Mouse (Mus musculus) embryonic facial prominence, embryonic 11.5 days (tissue): ENCODE measurements at regions not wholly inside any gene's neighbourhood (a gene's known extent, or its start where the extent isn't known, plus 50 kb on each side); places are given as distances from the start of the nearest gene placed in this dataset.

Source experiments
- ATAC-seq: fragments of 200-750 bp; cut with Nextera tagmentation; replicated peaks from 2 replicates; pipeline ENCODE4 v1.8.0; 2017; ENCODE audit warnings: low read depth; ENCODE audit not compliant: insufficient number of reproducible peaks, low FRiP score, low TSS enrichment
- DNase-seq: peaks from one replicate; pipeline ENCODE4 v3.0.0-alpha.2; 2015; ENCODE audit warnings: low spot score
- H3K27ac ChIP-seq: fragments of 300-500 bp; sonication (generic); replicated peaks from 2 replicates; pipeline ENCODE4 v1.5.1; 2014; ENCODE audit warnings: mild to moderate bottlenecking, low read depth, low read length, control low read depth
- H3K27me3 ChIP-seq: fragments of 300-500 bp; sonication (generic); 2 replicates; pipeline ENCODE4 v1.6.1; 2014; ENCODE audit warnings: mild to moderate bottlenecking, low read length, moderate library complexity, mixed read lengths; ENCODE audit not compliant: control insufficient read depth, insufficient read depth
- H3K36me3 ChIP-seq: fragments of 300-500 bp; sonication (generic); replicated peaks from 2 replicates; pipeline ENCODE4 v1.6.1; 2014; ENCODE audit warnings: low read depth, mild to moderate bottlenecking, low read length, moderate library complexity, mixed read lengths; ENCODE audit not compliant: control insufficient read depth, insufficient read depth
- H3K4me1 ChIP-seq: fragments of 300-500 bp; sonication (generic); 2 replicates; pipeline ENCODE4 v1.6.1; 2014; ENCODE audit warnings: low read length, mixed read lengths; ENCODE audit not compliant: control insufficient read depth, insufficient read depth
- H3K4me2 ChIP-seq: fragments of 300-500 bp; sonication (generic); 2 replicates; pipeline ENCODE4 v1.6.1; 2014; ENCODE audit warnings: low read depth, mild to moderate bottlenecking, control low read depth, low read length, moderate library complexity
- H3K4me3 ChIP-seq: fragments of 300-500 bp; sonication (generic); 2 replicates; pipeline ENCODE4 v1.5.1; 2014; ENCODE audit warnings: low read depth, low read length, control low read depth
- H3K9ac ChIP-seq: fragments of 300-500 bp; sonication (generic); replicated peaks from 2 replicates; pipeline ENCODE4 v1.6.1; 2014; ENCODE audit warnings: mild to moderate bottlenecking, control low read depth, low read length
- H3K9me3 ChIP-seq: fragments of 300-500 bp; sonication (generic); replicated peaks from 2 replicates; pipeline ENCODE4 v1.6.1; 2016; ENCODE audit warnings: mild to moderate bottlenecking, low read length, inconsistent platforms, mixed read lengths; ENCODE audit not compliant: control insufficient read depth
- WGBS: fragments of 180-500 bp; shearing (Covaris S2); extraction: QIAGEN DNeasy Blood & Tissue Kit; methylation state at CpG from one replicate; pipeline ENCODE4 v1.1.7; 2014; 5-methylcytosine and 5-hydroxymethylcytosine counted together

DNA sequence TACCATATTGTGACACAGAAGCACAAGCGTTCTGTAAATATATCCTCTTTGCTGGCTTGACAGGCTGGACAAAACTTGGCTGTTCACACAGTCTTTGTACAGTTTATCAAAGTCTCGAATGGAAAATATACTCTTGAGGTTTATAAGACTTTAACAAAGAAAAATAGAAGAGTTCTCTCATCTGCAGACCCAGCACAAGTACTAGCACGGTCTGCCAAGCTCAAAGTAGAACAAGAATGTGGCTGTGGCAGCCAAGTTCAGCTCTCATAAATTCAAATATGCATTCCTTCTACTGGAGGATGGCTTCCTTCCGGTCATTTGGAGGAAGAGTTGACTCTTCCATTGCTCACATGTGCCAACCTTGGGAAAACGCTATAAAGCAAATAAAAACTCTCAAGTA, 151.2 kb upstream of the Pik3r1 start:
- WGBS: 90% methylated on average over 5 of the region's 5 CpGs
- Histone ChIP-seq H3K9me3 (no peaks in the 10 kb centered on the region), H3K4me3 (no peak overlapping the region), H3K4me2 (no peak overlapping the region), H3K27ac (no peak overlapping the region), H3K9ac (no peak overlapping the region), H3K4me1 (no peaks in the 10 kb centered on the region), H3K36me3 (no peaks in the 10 kb centered on the region), H3K27me3 (no peaks in the 10 kb centered on the region)
- ATAC-seq: no peak
- no peak for DNase-seq

DNA sequence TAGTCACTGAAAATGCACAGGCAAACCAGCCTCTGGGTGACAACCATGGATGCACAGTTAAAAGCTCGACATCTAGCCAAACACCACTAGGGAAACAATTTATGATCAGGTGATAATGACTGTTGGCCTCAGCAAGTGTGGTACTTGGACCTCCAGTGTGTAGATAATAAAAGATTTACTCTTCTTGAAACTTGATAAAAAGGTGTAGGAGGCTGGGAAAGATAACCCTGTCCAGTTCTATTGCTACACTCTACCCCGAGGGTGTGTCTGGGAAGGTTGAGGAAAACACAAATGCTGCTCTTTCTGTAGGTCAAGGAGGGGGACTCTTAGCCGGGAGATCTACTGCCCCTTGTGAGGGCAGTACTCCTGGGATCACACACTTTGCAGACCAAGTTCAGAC, 152.4 kb upstream of the Pik3r1 start:
- Histone ChIP-seq H3K4me3 (no peak overlapping the region), H3K27me3 (no peaks in the 10 kb centered on the region), H3K36me3 (no peaks in the 10 kb centered on the region), H3K9me3 (no peaks in the 10 kb centered on the region), H3K27ac (no peak overlapping the region), H3K4me1 (no peaks in the 10 kb centered on the region), H3K9ac (no peak overlapping the region), H3K4me2 (no peak overlapping the region)
- whole genome bisulfite sequencing: 81% methylated on average over 3 of the region's 3 CpGs
- no peak for DNase-seq
- ATAC-seq: no peak

DNA sequence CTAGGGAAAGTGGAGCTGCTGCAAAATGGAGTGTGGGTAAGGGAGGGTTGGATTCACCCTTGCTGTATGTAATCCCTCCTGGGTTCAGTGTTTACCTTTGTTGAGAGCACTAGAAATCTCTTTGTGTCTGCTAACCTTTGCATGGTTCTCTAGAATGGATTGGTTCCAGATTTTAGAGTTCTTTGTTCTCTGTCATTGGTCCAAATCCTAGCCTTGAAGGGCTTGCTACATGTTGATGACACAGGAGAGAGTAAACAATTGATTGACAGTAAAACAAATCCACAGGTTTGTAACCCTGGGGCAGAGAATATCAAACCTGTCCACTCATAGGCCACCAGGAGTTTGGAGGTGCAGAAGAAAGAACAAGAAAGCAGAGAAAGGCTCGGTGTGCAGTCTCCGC, 156.6 kb upstream of the Pik3r1 start:
- Histone ChIP-seq H3K27ac (no peak overlapping the region), H3K9ac (no peak overlapping the region), H3K4me3 (no peak overlapping the region), H3K9me3 (no peaks in the 10 kb centered on the region), H3K36me3 (no peaks in the 10 kb centered on the region), H3K27me3 (no peaks in the 10 kb centered on the region), H3K4me2 (no peak overlapping the region), H3K4me1 (no peaks in the 10 kb centered on the region)
- no peak for DNase-seq
- 95% methylated on average over 2 of the region's 2 CpGs for WGBS
- no peak for ATAC-seq

DNA sequence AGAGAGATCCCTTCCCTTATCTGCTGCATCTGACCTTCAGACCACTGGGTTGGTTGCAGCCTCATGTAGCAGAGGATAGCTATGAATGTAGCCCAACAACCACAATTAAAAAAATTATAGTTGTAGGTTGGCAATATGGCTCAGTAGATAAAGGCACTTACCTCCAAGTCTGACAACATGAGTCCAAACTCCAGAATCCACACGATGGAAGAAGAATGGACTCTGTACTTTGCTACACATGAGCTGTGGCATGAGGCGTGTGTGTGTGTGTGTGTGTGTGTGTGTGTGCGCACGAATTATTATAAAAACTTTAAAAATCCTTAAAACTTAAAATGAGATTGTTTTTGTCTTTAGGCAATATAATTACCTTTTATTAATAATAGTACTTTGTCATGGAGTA, 163.2 kb upstream of the Pik3r1 start:
- Histone ChIP-seq H3K4me1 (no peaks in the 10 kb centered on the region), H3K36me3 (no peaks in the 10 kb centered on the region), H3K27me3 (no peaks in the 10 kb centered on the region), H3K4me2 (no peak overlapping the region), H3K4me3 (no peak overlapping the region), H3K27ac (no peak overlapping the region), H3K9ac (no peak overlapping the region), H3K9me3 (no peaks in the 10 kb centered on the region)
- DNase-seq: no peak
- WGBS: 94% methylated on average over 4 of the region's 4 CpGs
- no peak for ATAC-seq

DNA sequence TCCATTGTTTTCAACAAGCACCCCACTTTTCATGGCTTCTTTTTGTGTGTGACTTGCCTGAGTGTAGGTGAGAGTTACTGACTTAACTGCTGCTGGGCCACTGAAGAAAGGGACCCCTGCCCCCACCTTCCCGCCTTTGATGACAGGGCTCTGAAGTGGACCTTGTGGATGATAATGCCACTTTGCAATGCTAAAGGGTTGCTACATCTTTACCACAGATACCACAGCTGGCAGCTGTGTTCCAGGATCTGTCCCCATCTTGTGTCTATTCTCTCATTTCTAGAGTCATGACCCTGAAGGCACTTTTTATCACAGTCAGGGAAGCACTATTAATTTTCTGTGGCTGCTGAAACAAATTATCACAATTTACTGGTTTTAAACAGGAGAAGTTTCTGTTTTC, 163.9 kb upstream of the Pik3r1 start:
- ATAC-seq (no peak), DNase-seq (no peak)
- no peaks in the 10 kb centered on the region for H3K9me3 ChIP-seq
- no peak overlapping the region for H3K9ac ChIP-seq
- H3K4me2 ChIP-seq: no peak overlapping the region
- no peak overlapping the region for H3K27ac ChIP-seq
- no peaks in the 10 kb centered on the region for H3K4me1 ChIP-seq
- no peak overlapping the region for H3K4me3 ChIP-seq
- 76% methylated on average over 1 of the region's 1 CpGs for WGBS
- no peaks in the 10 kb centered on the region for H3K36me3 ChIP-seq
- no peaks in the 10 kb centered on the region for H3K27me3 ChIP-seq

DNA sequence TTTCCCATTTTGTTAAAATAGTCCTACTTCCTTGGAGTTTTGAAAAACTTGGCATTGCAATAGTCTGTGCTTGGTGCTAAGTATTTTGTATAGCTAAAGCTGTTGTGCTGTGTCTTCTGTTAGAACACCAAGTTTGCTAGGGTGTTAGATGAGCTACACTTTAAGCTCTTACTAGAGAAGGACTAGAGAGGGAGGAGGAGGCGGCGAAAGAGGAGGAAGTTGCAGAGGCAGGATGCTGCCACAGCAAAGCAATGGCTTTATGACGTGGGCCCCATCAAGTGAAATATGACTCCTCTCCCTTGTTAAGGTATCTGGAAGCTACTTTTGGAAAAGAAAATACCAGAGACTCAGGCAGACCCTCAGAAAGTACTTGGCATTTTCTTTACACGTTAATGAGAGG, 167.8 kb upstream of the Pik3r1 start:
- Histone ChIP-seq H3K27me3 (no peaks in the 10 kb centered on the region), H3K27ac (no peak overlapping the region), H3K4me3 (no peak overlapping the region), H3K9ac (no peak overlapping the region), H3K4me2 (no peak overlapping the region), H3K36me3 (no peaks in the 10 kb centered on the region), H3K4me1 (no peaks in the 10 kb centered on the region), H3K9me3 (no peaks in the 10 kb centered on the region)
- no peak for ATAC-seq
- 33% methylated on average over 4 of the region's 4 CpGs for WGBS
- peak; percentile 40 for DNase-seq

DNA sequence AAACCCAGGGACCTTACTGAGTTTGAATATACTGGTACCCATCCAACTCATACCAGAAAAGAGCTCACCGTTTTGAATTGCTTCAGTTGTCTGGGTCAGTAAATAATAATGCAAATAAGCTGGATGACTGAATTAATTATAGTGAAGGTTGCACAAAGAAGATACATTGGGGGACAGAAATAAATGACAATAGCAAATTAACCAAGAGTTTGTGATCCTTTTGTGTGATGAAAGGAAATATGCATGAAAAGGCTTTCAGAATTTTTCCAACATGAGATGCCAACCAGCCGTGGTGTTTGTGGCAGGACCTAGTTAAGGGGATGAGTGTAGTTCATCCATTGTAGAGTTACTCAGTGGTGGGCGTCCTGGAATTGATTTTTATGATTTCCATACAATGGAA, 186.5 kb upstream of the Pik3r1 start:
- Histone ChIP-seq H3K9me3 (no peaks in the 10 kb centered on the region), H3K27ac (no peak overlapping the region), H3K36me3 (no peaks in the 10 kb centered on the region), H3K9ac (no peak overlapping the region), H3K4me3 (no peak overlapping the region), H3K4me2 (no peak overlapping the region), H3K27me3 (no peaks in the 10 kb centered on the region), H3K4me1 (no peaks in the 10 kb centered on the region)
- DNase-seq (no peak), ATAC-seq (no peak)
- 84% methylated on average over 3 of the region's 3 CpGs for WGBS

DNA sequence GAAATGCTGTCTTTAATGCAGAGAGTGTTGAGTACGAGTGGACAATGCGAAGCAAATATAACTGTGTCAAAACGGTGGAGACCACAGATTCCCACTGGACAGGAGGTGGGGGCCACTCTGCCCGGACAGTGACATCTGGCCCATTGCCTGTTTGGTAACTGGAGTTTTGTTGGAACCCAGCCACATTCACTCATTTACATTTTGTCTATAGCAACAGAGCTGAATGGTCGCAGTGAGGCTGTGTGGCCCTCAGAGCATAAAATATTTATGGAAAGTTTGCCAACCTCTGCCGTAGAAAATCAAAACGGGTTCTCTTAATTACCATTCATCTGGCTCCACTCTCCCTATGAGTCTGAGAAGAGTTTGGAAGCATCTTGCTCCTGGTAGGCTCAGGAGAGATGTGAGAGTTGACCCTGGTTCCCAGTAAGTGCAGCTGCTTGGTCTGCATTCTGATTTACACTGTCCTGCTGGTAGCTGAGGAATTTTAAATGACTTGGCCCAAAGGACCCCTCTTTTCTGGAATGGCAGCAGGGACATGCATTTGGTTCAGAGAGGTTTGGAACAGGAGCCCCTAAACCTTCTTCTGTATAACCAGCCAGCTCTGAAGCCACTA, 187.9 kb upstream of the Pik3r1 start:
- no peaks in the 10 kb centered on the region for H3K9me3 ChIP-seq
- H3K4me3 ChIP-seq: no peak overlapping the region
- H3K9ac ChIP-seq: no peak overlapping the region
- no peak overlapping the region for H3K4me2 ChIP-seq
- no peak for ATAC-seq
- no peak overlapping the region for H3K27ac ChIP-seq
- no peaks in the 10 kb centered on the region for H3K27me3 ChIP-seq
- no peak for DNase-seq
- H3K36me3 ChIP-seq: no peaks in the 10 kb centered on the region
- no peaks in the 10 kb centered on the region for H3K4me1 ChIP-seq
- WGBS: 86% methylated on average over 7 of the region's 7 CpGs
